Mouse (Mus musculus) heart, embryonic 11.5 days (tissue): ENCODE data around the gene Uchl3. TPM values are rescaled to one million over a fixed set of nuclear protein-coding genes. Genes with fewer than 3 reads are reported as not detected.

Experiments
- ATAC-seq: fragments of 200-750 bp; cut with Nextera tagmentation; replicated peaks from 2 replicates; pipeline ENCODE4 v1.8.0; 2017; ENCODE audit warnings: moderate library complexity; ENCODE audit not compliant: insufficient number of reproducible peaks, low FRiP score, low TSS enrichment
- H3K27ac ChIP-seq: fragments of 300-500 bp; sonication (generic); 2 replicates; pipeline ENCODE4 v1.5.1; 2014; ENCODE audit warnings: mild to moderate bottlenecking, low read depth, low read length
- H3K27me3 ChIP-seq: fragments of 300-500 bp; sonication (generic); 2 replicates; pipeline ENCODE4 v1.6.1; 2014; ENCODE audit warnings: mild to moderate bottlenecking, low read length, mixed read lengths; ENCODE audit not compliant: control insufficient read depth, insufficient read depth
- H3K36me3 ChIP-seq: fragments of 300-500 bp; sonication (generic); 2 replicates; pipeline ENCODE4 v1.6.1; 2014; ENCODE audit warnings: mild to moderate bottlenecking, low read length, moderate library complexity, mixed read lengths; ENCODE audit not compliant: control insufficient read depth, insufficient read depth
- H3K4me1 ChIP-seq: fragments of 300-500 bp; sonication (generic); 2 replicates; pipeline ENCODE4 v1.6.1; 2014; ENCODE audit warnings: low read length; ENCODE audit not compliant: control insufficient read depth, insufficient read depth
- H3K4me2 ChIP-seq: fragments of 300-500 bp; sonication (generic); 2 replicates; pipeline ENCODE4 v1.6.1; 2014; ENCODE audit warnings: mild to moderate bottlenecking, moderate library complexity
- H3K4me3 ChIP-seq: fragments of 300-500 bp; sonication (generic); 2 replicates; pipeline ENCODE4 v1.5.1; 2014; ENCODE audit warnings: low read depth, low read length
- H3K9ac ChIP-seq: fragments of 300-500 bp; sonication (generic); 2 replicates; pipeline ENCODE4 v1.6.1; 2014; ENCODE audit warnings: mild to moderate bottlenecking, low read depth, low read length, moderate library complexity
- H3K9me3 ChIP-seq: fragments of 300-500 bp; sonication (generic); replicated peaks from 2 replicates; pipeline ENCODE4 v1.6.1; 2016; ENCODE audit warnings: low read length; ENCODE audit not compliant: control insufficient read depth
- WGBS: fragments of 180-500 bp; shearing (Covaris S2); extraction: QIAGEN DNeasy Blood & Tissue Kit; methylation state at CpG from one replicate; pipeline ENCODE4 v1.1.7; 2014; ENCODE audit not compliant: insufficient replicate concordance; 5-methylcytosine and 5-hydroxymethylcytosine counted together
- polyA plus RNA-seq: library from polyadenylated mRNA; unstranded; fragments of >200 nt; fragmentation: Nextera tagmentation; extraction: Ambion mirVana; gene quantifications from 2 replicates; pipeline ENCODE4 v1.2.1, GENCODE M21; 2014

Gene Uchl3
- polyA plus RNA-seq, 1 experiment from 2014 or later = 116 TPM

GRCm38 (mm10) chr14:101661654-101662412, 8.1 kb downstream of the Uchl3 start:
- Histone ChIP-seq H3K4me2 (no peak overlapping the region), H3K27ac (no peak overlapping the region), H3K4me3 (no peak overlapping the region), H3K36me3 (no peaks in the 10 kb centered on the region), H3K9ac (no peak overlapping the region), H3K27me3 (no peaks in the 10 kb centered on the region), H3K9me3 (no peaks in the 10 kb centered on the region), H3K4me1 (no peaks in the 10 kb centered on the region)
- ATAC-seq = no peak
- WGBS = 72% methylated on average over 3 of the region's 3 CpGs

- Histone ChIP-seq H3K9me3 (no peaks in the 10 kb centered on the region), H3K9ac (no peak overlapping the region), H3K36me3 (peaks cover 3% of the 10 kb centered on the region; the same call in 1 of the 2 replicates), H3K27me3 (no peaks in the 10 kb centered on the region), H3K27ac (no peak overlapping the region), H3K4me3 (no peak overlapping the region), H3K4me1 (no peaks in the 10 kb centered on the region), H3K4me2 (no peak overlapping the region)
- ATAC-seq = no peak
- WGBS = 74% methylated on average over 3 of the region's 3 CpGs
Observed at GRCm38 (mm10) chr14:101664274-101664673, 10.5 kb downstream of the Uchl3 start.

GRCm38 (mm10) chr14:101666056-101666455, 12.3 kb downstream of the Uchl3 start:
- H3K4me3 ChIP-seq = no peak overlapping the region
- no peaks in the 10 kb centered on the region for H3K27me3 ChIP-seq
- H3K4me2 ChIP-seq = no peak overlapping the region
- no peak overlapping the region for H3K9ac ChIP-seq
- H3K36me3 ChIP-seq = peaks cover 5% of the 10 kb centered on the region; the same call in 1 of the 2 replicates
- H3K27ac ChIP-seq = no peak overlapping the region
- H3K9me3 ChIP-seq = no peaks in the 10 kb centered on the region
- H3K4me1 ChIP-seq = no peaks in the 10 kb centered on the region
- WGBS = 88% methylated on average over 7 of the region's 7 CpGs
- no peak for ATAC-seq

- Histone ChIP-seq H3K36me3 (peaks cover 5% of the 10 kb centered on the region; the same call in 1 of the 2 replicates), H3K4me1 (no peaks in the 10 kb centered on the region)
Observed at GRCm38 (mm10) chr14:101666536-101666935, 12.8 kb downstream of the Uchl3 start.

GRCm38 (mm10) chr14:101668626-101669025, 14.9 kb downstream of the Uchl3 start:
- 89% methylated on average over 7 of the region's 7 CpGs for WGBS
- H3K9me3 ChIP-seq = no peaks in the 10 kb centered on the region
- no peaks in the 10 kb centered on the region for H3K27me3 ChIP-seq
- H3K4me2 ChIP-seq = no peak overlapping the region
- no peak overlapping the region for H3K9ac ChIP-seq
- H3K27ac ChIP-seq = no peak overlapping the region
- H3K4me3 ChIP-seq = no peak overlapping the region
- ATAC-seq = no peak
- H3K36me3 ChIP-seq = peaks cover 5% of the 10 kb centered on the region; the same call in 1 of the 2 replicates
- no peaks in the 10 kb centered on the region for H3K4me1 ChIP-seq

More at GRCm38 (mm10) chr14:101666536-101666935, 12.8 kb downstream of the Uchl3 start:
- Histone ChIP-seq H3K4me2 (no peak overlapping the region), H3K27me3 (no peaks in the 10 kb centered on the region), H3K9me3 (no peaks in the 10 kb centered on the region), H3K27ac (no peak overlapping the region), H3K9ac (no peak overlapping the region), H3K4me3 (no peak overlapping the region)
- ATAC-seq = no peak
- WGBS = 81% methylated on average over 5 of the region's 5 CpGs

- no peak overlapping the region for H3K4me2 ChIP-seq
- H3K27me3 ChIP-seq = no peaks in the 10 kb centered on the region
- H3K9ac ChIP-seq = no peak overlapping the region
- H3K36me3 ChIP-seq = peaks cover 7% of the 10 kb centered on the region
- no peaks in the 10 kb centered on the region for H3K9me3 ChIP-seq
- H3K4me1 ChIP-seq = no peaks in the 10 kb centered on the region
- 75% methylated on average over 1 of the region's 1 CpGs for WGBS
- no peak overlapping the region for H3K27ac ChIP-seq
- H3K4me3 ChIP-seq = no peak overlapping the region
- ATAC-seq = no peak
Observed at GRCm38 (mm10) chr14:101672226-101672625, 18.5 kb downstream of the Uchl3 start.

GRCm38 (mm10) chr14:101687696-101688095, 33.9 kb downstream of the Uchl3 start:
- H3K4me1 ChIP-seq = no peaks in the 10 kb centered on the region
- H3K27ac ChIP-seq = no peak overlapping the region
- H3K9me3 ChIP-seq = no peaks in the 10 kb centered on the region
- H3K9ac ChIP-seq = no peak overlapping the region
- H3K4me3 ChIP-seq = no peak overlapping the region
- H3K36me3 ChIP-seq = no peaks in the 10 kb centered on the region
- H3K4me2 ChIP-seq = no peak overlapping the region
- no peaks in the 10 kb centered on the region for H3K27me3 ChIP-seq
- 89% methylated on average over 6 of the region's 6 CpGs for WGBS
- no peak for ATAC-seq

GRCm38 (mm10) chr14:101688406-101688805, 34.6 kb downstream of the Uchl3 start:
- H3K4me2 ChIP-seq = no peak overlapping the region
- no peak for ATAC-seq
- no peaks in the 10 kb centered on the region for H3K4me1 ChIP-seq
- no peaks in the 10 kb centered on the region for H3K9me3 ChIP-seq
- no peak overlapping the region for H3K4me3 ChIP-seq
- 87% methylated on average over 2 of the region's 2 CpGs for WGBS
- no peaks in the 10 kb centered on the region for H3K27me3 ChIP-seq
- H3K36me3 ChIP-seq = no peaks in the 10 kb centered on the region
- H3K27ac ChIP-seq = no peak overlapping the region
- no peak overlapping the region for H3K9ac ChIP-seq

- Histone ChIP-seq H3K36me3 (no peaks in the 10 kb centered on the region), H3K9ac (no peak overlapping the region), H3K4me3 (no peak overlapping the region), H3K27me3 (no peaks in the 10 kb centered on the region), H3K4me1 (no peaks in the 10 kb centered on the region), H3K27ac (no peak overlapping the region), H3K4me2 (no peak overlapping the region), H3K9me3 (no peaks in the 10 kb centered on the region)
- ATAC-seq = no peak
- WGBS = 79% methylated on average over 4 of the region's 4 CpGs
Observed at GRCm38 (mm10) chr14:101704479-101704878, 50.7 kb downstream of the Uchl3 start.
